Mouse (Mus musculus) forebrain, embryonic 12.5 days (tissue): Measurements from ENCODE around the gene 2210016F16Rik. TPM values are rescaled to one million over a fixed set of nuclear protein-coding genes. Genes with fewer than 3 reads are reported as not detected.

Experiments used
- microRNA counts: library from miRNA; unstranded; fragments of <30 nt; microRNA quantifications from one replicate; lab custom pipeline; 2017
- microRNA-seq: library from miRNA; unstranded; fragments of <30 nt; microRNA quantifications from one replicate; pipeline ENCODE4, GENCODE M21; 2017
- polyA plus RNA-seq: library from polyadenylated mRNA; unstranded; fragments of >200 nt; fragmentation: Nextera tagmentation; extraction: Ambion mirVana; gene quantifications from 2 replicates; pipeline ENCODE4 v1.2.1, GENCODE M21; 2016

2210016F16Rik gene
- polyA plus RNA-seq, 1 experiment from 2014 or later, result 28.4 TPM

MicroRNAs encoded within 50 kb of the gene (microRNA counts, 519-probe panel; counts per million panel counts)
- 6,280 counts per million, percentile 86 among the panel's probes with 10 or more counts for microRNA mmu-miR-7a (lab: Ali Mortazavi, UCI)

Small RNA genes lying within 50 kb of the gene (microRNA-seq; reads per million reads assigned to microRNA genes)
- gene Mir7-1, result 708 reads per million, percentile 73 among the genes with 10 or more reads in this experiment

Other genes starting within 250 kb of the 2210016F16Rik start
- gene Idnk, start 227.6 kb downstream of the 2210016F16Rik start, polyA plus RNA-seq, result 54.7 and 59.5 TPM in 2 replicates
- gene Ubqln1, start 169.6 kb downstream of the 2210016F16Rik start, polyA plus RNA-seq, result 162 and 172 TPM in 2 replicates
- 40.7 and 48.6 TPM in 2 replicates for gene Gkap1, start 109.5 kb downstream of the 2210016F16Rik start, polyA plus RNA-seq
- 1.7 TPM in 2 replicates for gene Kif27, start 26.1 kb downstream of the 2210016F16Rik start, polyA plus RNA-seq
- gene Rmi1, start 17.0 kb upstream of the 2210016F16Rik start, polyA plus RNA-seq, result 32.3 and 36.1 TPM in 2 replicates
- gene Hnrnpk, start 18.1 kb upstream of the 2210016F16Rik start, polyA plus RNA-seq, result 2,341 and 2,520 TPM in 2 replicates
- gene Slc28a3, start 225.7 kb upstream of the 2210016F16Rik start, polyA plus RNA-seq, result not detected in 2 replicates